Mouse (Mus musculus) E14TG2a.4 (cell line): ENCODE measurements around the gene Umodl1.

Experiments used
- H3K27me3 ChIP-seq: 2 replicates; pipeline ENCODE4 v1.6.1; 2014; ENCODE audit warnings: low read length, control low read depth; ENCODE audit not compliant: insufficient read depth
- H3K36me3 ChIP-seq: 2 replicates; pipeline ENCODE4 v1.6.1; 2014; ENCODE audit warnings: low read length, control low read depth; ENCODE audit not compliant: insufficient read depth
- H3K4me1 ChIP-seq: replicated peaks from 2 replicates; pipeline ENCODE4 v1.6.1; 2014; ENCODE audit warnings: low read depth, low read length, control low read depth
- H3K4me3 ChIP-seq: replicated peaks from 2 replicates; pipeline ENCODE4 v1.5.1; 2014; ENCODE audit warnings: mild to moderate bottlenecking, low read length
- H3K9me3 ChIP-seq: 2 replicates; pipeline ENCODE4 v1.6.1; 2014; ENCODE audit warnings: low read length, control low read depth
- CTCF ChIP-seq: conservative IDR thresholded peaks from 2 replicates; pipeline ENCODE4 v1.5.1; 2014; ENCODE audit warnings: low read length
- NANOG ChIP-seq: IDR thresholded peaks from 2 replicates; pipeline ENCODE4 v1.6.1; 2014; ENCODE audit warnings: borderline replicate concordance, low read length, mixed read lengths
- POU5F1 ChIP-seq: IDR thresholded peaks from 2 replicates; pipeline ENCODE4 v1.6.1; 2014; ENCODE audit warnings: low read length, borderline replicate concordance

Gene Umodl1

DNA sequence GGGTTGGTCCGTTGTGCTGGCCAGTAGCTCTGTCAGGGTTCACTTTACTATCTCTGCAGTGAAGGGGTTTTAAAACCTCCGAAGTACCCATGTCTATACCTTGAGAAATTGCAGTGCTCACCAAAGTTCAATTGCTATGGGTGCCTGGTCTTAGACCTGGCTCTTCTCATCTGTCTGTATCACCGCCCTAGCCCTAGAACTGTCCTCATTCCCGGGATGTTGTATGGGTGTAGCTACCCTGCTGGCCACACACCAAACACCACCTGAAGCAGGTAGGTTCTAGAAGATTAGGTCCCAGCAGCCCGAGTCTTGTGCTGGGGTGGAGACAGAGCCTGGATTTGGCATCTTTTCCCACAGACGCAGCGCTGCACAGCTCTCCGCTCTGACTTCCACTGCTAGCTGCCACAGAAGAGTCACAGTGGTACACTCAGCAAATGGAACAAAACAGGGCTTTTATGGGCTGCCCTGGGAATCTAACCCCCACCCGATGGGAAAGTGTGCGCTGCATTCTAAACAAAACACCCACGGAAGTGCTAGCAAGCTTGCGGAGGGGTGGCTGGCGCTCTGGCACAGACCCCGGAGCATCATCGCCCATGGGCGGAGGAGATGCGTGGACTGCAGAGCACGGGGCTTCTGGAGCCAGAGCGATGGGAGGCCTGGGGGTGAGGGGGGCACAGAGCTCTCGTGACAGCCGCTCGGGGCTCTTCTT is 81.9 kb downstream of the Umodl1 start:
- TF ChIP-seq CTCF (no peak), NANOG (no peak), POU5F1 (no peak)
- peaks cover 54% of the 10 kb centered on the region for H3K4me1 ChIP-seq
- H3K27me3 ChIP-seq, result peaks cover 13% of the 10 kb centered on the region; the same call in 1 of the 2 replicates
- H3K4me3 ChIP-seq, result peak overlapping the region; percentile 62
- no peaks in the 10 kb centered on the region for H3K36me3 ChIP-seq
- peaks cover 12% of the 10 kb centered on the region for H3K9me3 ChIP-seq

DNA sequence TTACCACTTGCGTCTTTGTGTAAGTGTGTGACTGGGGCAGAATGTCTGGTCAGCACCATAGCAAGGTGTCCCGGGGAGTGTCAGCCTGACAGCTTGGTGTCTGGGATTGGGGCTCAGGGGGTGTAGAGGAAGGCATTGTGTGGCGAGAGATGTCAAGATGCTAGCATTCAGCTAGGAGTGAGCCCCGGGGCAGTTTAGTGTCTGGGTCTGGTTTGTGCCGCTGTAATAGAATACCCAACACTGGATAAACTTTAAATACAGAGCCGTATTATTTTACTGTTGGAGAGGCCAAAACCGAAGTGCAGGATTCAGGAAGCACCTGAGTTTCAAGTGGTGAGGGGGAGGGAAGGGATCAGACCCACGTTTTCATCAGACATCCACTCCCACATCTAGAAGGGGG is 82.9 kb downstream of the Umodl1 start:
- no peaks in the 10 kb centered on the region for H3K36me3 ChIP-seq
- no peak overlapping the region for H3K4me3 ChIP-seq
- peaks cover 3% of the 10 kb centered on the region; the same call in 1 of the 2 replicates for H3K9me3 ChIP-seq
- no peak for TF ChIP-seq POU5F1
- TF ChIP-seq NANOG, result no peak
- no peak for TF ChIP-seq CTCF
- H3K27me3 ChIP-seq, result peaks cover 13% of the 10 kb centered on the region; the same call in 1 of the 2 replicates
- peaks cover 54% of the 10 kb centered on the region for H3K4me1 ChIP-seq

DNA sequence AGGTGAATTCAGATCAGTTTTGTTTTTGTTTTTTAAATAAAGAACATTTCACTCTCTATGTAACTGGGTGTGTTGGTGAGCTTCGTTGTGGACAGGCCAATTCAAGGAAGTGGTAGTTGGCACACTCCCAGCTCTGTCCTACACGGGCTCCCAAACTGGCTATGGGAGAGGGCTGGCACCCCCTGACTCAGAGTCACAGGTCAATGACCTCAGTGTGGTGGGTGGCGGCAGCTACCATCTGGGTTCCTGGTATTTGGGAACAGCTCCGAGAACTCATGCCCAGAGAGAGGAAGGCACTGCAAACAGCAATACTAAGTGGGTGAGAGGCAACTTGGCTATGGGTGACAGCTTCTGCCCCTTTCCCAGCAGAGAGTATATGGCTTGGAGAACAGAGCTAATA is 83.9 kb downstream of the Umodl1 start:
- no peaks in the 10 kb centered on the region for H3K36me3 ChIP-seq
- H3K4me3 ChIP-seq, result no peak overlapping the region
- H3K27me3 ChIP-seq, result peaks cover 13% of the 10 kb centered on the region; the same call in 1 of the 2 replicates
- no peaks in the 10 kb centered on the region for H3K9me3 ChIP-seq
- H3K4me1 ChIP-seq, result peaks cover 46% of the 10 kb centered on the region
- TF ChIP-seq CTCF, result no peak
- no peak for TF ChIP-seq POU5F1
- TF ChIP-seq NANOG, result no peak

DNA sequence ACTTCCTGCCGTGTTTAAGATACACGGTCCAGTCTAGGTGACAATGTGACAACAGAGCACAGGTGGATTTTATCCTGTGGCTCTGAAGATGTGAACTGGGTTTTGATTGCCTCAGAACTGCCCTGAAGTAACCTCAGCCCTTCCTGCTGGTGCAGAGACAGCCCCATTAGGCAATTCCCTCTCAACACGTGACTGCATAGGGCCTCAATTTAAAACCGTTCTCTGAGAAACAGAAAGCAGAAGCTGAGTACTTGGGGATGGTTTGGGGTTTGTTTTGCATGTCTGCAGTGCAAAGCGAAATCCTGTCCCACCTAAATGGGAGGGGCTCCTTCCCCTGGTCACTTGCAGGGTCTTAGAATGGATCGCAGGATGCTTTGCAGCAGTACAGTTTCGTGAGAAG is 85.2 kb downstream of the Umodl1 start:
- Histone ChIP-seq H3K4me3 (no peak overlapping the region), H3K9me3 (no peaks in the 10 kb centered on the region), H3K36me3 (no peaks in the 10 kb centered on the region), H3K4me1 (peaks cover 33% of the 10 kb centered on the region), H3K27me3 (peaks cover 13% of the 10 kb centered on the region; the same call in 1 of the 2 replicates)
- TF ChIP-seq NANOG, result no peak
- no peak for TF ChIP-seq CTCF
- TF ChIP-seq POU5F1, result no peak

DNA sequence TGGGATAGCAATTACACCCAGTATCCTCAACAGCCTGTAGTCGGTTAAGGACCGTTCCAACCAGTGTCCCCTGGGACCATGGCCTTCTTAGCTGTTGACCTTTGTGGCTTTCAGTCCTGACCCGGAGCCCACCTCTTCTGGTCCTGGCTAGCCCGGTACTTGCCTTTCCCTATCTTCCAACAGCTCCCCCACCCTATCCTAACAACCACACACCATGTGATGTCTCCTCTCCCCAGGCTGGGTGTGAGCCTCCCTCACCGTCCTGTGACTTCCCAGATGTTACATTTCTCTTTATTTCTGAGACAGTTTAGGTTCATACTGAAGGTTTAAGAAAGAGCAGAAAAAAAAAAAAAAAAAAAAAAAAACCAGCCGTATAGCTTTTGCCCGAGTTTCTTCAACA is 86.0 kb downstream of the Umodl1 start:
- Histone ChIP-seq H3K36me3 (no peaks in the 10 kb centered on the region), H3K4me1 (peaks cover 31% of the 10 kb centered on the region), H3K4me3 (no peak overlapping the region), H3K9me3 (no peaks in the 10 kb centered on the region), H3K27me3 (peaks cover 13% of the 10 kb centered on the region; the same call in 1 of the 2 replicates)
- TF ChIP-seq POU5F1 (no peak), CTCF (no peak), NANOG (no peak)

DNA sequence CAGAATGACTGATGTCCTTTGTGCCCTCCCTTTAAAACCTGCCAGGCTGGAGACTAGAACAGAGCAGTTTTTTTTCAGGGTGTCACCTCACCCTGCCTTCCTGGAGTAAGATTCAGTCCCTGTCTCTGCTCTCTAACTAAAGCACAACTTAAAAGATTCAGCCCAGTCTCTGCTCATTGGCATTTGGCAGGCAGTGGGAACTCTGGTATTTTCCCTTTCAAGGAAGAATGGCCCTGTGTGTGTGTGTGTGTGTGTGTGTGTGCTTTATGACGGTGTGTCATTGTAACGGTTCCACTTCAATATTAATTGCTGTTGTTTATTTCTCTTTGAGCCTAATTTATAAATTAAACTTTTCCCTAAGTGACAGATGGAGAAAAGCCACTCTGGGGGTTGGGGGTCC is 88.3 kb downstream of the Umodl1 start:
- H3K36me3 ChIP-seq, result no peaks in the 10 kb centered on the region
- peaks cover 19% of the 10 kb centered on the region for H3K4me1 ChIP-seq
- no peak overlapping the region for H3K4me3 ChIP-seq
- TF ChIP-seq POU5F1 (no peak), CTCF (no peak), NANOG (no peak)
- 0 out of 2 replicates have a peak, but pooled peaks cover 5% of the 10 kb centered on the region for H3K27me3 ChIP-seq
- no peaks in the 10 kb centered on the region for H3K9me3 ChIP-seq

DNA sequence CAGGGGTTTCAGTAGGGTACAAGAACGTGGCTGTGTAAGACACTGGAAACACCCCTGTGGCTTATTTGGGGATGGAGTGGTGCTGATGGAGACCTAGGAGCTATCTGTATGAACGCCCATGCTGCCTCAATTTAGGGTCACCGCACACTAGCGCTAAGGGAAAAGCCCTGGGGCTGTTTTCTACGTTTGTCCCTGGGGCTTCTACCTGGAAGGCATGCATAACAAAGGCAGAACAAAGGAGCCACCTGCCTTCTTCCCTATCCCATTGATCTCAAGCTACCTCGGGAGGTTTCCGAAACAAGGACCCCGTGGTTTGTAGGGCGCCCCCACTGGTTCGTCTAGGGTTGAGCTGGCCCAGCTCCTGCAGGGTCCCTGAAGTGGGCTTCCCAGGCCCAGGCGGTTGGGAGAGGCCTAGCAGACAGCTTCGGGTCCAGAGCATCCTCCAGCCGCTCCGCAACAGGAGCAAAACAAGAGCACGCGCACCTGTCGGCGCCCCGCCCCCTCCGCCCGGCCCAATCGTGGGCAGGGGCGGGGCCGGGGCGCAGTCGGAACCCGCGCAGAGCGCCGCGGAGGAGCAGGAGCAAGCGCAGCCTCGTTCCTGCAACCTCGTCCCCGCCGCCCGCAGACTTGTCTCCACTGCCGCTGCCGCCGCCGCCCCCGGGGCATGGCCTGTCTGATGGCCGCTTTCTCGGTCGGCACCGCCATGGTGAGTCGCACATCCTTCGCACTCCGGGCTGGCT is 102.9 kb downstream of the Umodl1 start, which contains the start of gene Abcg1:
Gene Abcg1 (plus strand): TSS at position 525 of the 740 bp plus-strand sequence.
- peaks cover 29% of the 10 kb centered on the region for H3K27me3 ChIP-seq
- H3K36me3 ChIP-seq, result no peaks in the 10 kb centered on the region
- TF ChIP-seq NANOG (no peak), POU5F1 (peak; percentile 100), CTCF (peak; percentile 32)
- H3K9me3 ChIP-seq, result peaks cover 13% of the 10 kb centered on the region
- peak within 1 kb of the TSS; percentile 90 for H3K4me3 ChIP-seq
- H3K4me1 ChIP-seq, result peaks cover 61% of the 10 kb centered on the region

DNA sequence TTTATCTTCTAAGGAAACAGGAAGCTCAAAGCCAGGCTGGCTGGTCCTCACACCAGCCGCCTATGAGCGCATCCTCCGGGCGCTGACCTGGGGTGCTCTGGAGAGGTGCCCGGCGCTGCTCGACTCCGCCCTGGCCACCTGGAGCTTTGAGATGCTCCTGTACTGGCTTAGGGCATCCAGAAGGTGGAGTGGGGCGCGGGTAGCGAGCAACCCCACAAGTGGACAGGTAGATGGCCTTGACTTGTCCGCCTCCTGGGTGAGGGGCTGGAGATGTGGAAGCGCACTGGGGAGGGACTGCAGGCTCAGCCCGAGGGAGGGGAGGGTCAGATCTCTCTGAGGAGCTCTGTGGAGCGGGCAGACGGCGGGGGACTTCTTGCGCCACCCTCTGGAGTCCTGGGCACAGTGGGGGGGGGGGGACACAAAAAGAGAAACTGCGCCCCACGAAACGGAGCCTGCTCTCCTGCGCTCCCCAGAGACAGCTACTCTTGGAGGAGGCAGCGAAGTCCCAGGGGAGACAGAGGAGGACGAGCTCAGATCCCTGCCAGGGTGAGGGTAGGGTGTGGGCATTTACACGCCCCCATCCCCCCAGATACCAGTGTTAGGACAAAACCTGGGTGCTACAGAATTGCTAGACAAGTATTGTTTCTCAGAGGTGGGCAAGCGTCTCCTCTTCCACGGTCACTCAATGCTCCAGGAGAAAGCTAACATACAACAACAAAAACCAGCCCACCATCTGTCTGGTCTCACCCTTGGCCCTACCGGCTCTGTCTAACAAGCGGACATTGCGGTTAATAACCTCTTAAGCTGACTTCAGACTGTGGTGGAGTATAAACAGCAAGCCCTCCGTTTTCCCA is 103.7 kb downstream of the Umodl1 start:
- peaks cover 8% of the 10 kb centered on the region for H3K9me3 ChIP-seq
- H3K36me3 ChIP-seq, result no peaks in the 10 kb centered on the region
- TF ChIP-seq NANOG (no peak), CTCF (no peak), POU5F1 (no peak)

More for the DNA sequence above, 103.7 kb downstream of the Umodl1 start:
- H3K4me3 ChIP-seq, result peak overlapping the region; percentile 90
- H3K27me3 ChIP-seq, result peaks cover 29% of the 10 kb centered on the region
- peaks cover 63% of the 10 kb centered on the region for H3K4me1 ChIP-seq
